Mouse (Mus musculus): ENCODE measurements around the gene Map7d1. TPM values are rescaled to one million over a fixed set of nuclear protein-coding genes. Genes with fewer than 3 reads are reported as not detected.

Gene Map7d1
- polyA plus RNA-seq, 1 experiment = 379 TPM

DNA sequence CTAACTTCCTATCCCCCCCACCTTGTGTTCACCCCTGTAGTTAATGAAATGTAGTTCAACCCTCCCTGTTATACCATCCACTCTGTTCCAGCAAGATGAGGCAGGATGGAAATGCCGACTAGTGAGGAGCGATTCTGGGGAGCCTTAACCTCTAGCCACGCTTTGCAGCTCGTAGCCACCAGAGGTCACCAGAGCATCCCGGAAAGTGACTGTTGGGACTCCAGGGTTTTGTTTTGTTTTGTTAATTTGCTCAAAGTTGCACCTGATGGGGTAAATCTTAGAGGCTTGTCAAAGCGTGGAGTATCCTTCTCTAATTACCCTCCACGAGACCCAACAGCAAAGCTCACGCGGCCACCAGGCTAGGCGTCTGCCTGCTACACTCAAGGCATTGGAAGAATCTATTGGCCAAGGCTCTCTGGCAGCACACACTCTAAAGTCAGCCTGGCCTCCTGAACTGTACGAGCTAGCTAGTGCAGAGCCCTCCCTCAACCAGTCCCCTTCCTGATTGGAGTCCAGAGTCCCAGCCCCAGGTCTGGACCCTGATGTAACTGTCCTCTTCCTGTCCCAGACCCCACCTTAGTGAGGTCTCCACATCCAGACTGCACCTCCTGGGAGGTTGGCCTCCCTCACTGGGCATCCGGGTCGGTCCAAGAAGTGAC lies 21.9 kb upstream of the Map7d1 start:
- no peak overlapping the region for H3K4me3 ChIP-seq (ENCODE audit: insufficient read depth, low read depth, low read length)
- H3K27ac ChIP-seq (ENCODE audit: insufficient read depth, low read depth, low read length) = no peak overlapping the region
- 12% methylated on average over 13 of the region's 13 CpGs for WGBS
- TF ChIP-seq POLR2A (IDR thresholded peaks at IDR 0.05; ENCODE audit: insufficient read depth, low read depth, low read length) = no peak
- TF ChIP-seq CTCF (IDR thresholded peaks at IDR 0.05; ENCODE audit: insufficient read depth, low read depth, low read length) = peak; percentile 45; the same call in 1 of the 2 replicates
- peaks cover 4% of the 10 kb centered on the region; the same call in 1 of the 2 replicates for H3K4me1 ChIP-seq (ENCODE audit: control insufficient read depth, insufficient read depth, low read length)

DNA sequence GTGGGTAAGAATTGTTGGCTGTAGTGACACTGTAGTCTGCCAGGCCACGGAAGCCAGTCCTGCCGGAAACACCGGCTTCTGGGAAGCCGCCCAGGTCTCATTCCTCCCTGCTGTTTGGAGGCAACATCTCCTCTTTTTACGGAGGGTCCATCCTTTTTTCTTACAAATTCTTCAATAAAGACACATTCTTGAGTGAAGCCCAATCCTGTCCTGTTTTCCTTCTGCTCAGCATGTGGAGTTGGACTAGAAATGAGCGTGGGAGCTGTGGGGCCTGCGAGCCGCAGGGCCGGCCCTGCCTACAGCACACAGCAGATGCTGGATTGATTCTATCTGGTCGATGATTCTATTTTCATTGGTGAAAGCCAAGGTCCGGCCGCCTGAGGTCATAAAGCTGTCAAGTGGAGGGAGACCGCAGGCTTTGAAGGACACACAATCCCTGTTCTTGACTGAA lies 19.6 kb upstream of the Map7d1 start:
- Histone ChIP-seq H3K27ac (ENCODE audit: insufficient read depth, low read depth, low read length) (no peak overlapping the region), H3K4me3 (ENCODE audit: insufficient read depth, low read depth, low read length) (no peak overlapping the region), H3K4me1 (ENCODE audit: control insufficient read depth, insufficient read depth, low read length) (peaks cover 4% of the 10 kb centered on the region; the same call in 1 of the 2 replicates)
- TF ChIP-seq CTCF (IDR thresholded peaks at IDR 0.05; ENCODE audit: insufficient read depth, low read depth, low read length) = no peak
- no peak for TF ChIP-seq POLR2A (IDR thresholded peaks at IDR 0.05; ENCODE audit: insufficient read depth, low read depth, low read length)
- 72% methylated on average over 13 of the region's 13 CpGs for WGBS

DNA sequence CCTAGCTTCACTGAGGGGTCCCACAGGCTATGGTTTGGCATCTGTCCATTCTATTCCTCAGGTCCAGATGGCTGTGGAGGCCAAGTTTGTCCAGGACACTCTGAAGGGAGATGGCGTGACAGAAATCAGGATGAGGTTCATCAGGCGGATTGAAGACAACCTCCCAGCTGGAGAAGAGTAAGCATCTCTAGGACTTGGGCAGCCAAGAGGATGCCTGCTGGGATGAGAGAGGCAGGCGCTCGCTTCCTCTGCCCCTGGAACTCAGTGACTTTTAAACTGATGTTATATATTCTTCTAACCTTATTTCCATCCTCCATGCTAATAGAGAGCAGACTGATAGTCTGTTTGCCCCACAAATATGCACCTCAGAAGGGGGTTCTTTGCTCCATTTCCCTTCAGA lies 18.9 kb upstream of the Map7d1 start:
- H3K4me3 ChIP-seq (ENCODE audit: insufficient read depth, low read depth, low read length) = no peak overlapping the region
- 82% methylated on average over 4 of the region's 4 CpGs for WGBS

DNA sequence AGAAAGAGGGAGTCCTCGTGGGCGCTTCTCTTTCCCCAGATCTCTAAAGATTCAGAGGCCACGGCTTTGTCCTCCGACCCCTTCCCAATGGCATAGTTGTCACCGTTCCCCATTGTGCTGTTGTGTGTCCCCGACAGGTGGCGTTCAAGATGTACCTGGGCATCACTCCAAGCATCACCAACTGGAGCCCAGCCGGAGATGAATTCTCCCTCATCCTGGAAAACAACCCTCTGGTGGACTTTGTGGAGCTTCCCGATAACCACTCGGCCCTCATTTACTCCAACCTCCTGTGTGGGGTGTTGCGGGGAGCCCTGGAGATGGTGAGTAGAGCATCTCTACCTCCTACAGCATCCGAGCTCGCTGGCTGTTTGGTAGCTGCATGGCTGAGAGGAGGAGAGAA lies 17.6 kb upstream of the Map7d1 start:
- Histone ChIP-seq H3K4me1 (ENCODE audit: control insufficient read depth, insufficient read depth, low read length) (peaks cover 4% of the 10 kb centered on the region; the same call in 1 of the 2 replicates), H3K27ac (ENCODE audit: insufficient read depth, low read depth, low read length) (no peak overlapping the region), H3K4me3 (ENCODE audit: insufficient read depth, low read depth, low read length) (no peak overlapping the region)
- 79% methylated on average over 13 of the region's 13 CpGs for whole genome bisulfite sequencing
- TF ChIP-seq POLR2A (IDR thresholded peaks at IDR 0.05; ENCODE audit: insufficient read depth, low read depth, low read length) (no peak), CTCF (IDR thresholded peaks at IDR 0.05; ENCODE audit: insufficient read depth, low read depth, low read length) (no peak)

More for the DNA sequence above, 18.9 kb upstream of the Map7d1 start:
- Histone ChIP-seq H3K27ac (ENCODE audit: insufficient read depth, low read depth, low read length) (no peak overlapping the region), H3K4me1 (ENCODE audit: control insufficient read depth, insufficient read depth, low read length) (peaks cover 4% of the 10 kb centered on the region; the same call in 1 of the 2 replicates)
- TF ChIP-seq POLR2A (IDR thresholded peaks at IDR 0.05; ENCODE audit: insufficient read depth, low read depth, low read length) (no peak), CTCF (IDR thresholded peaks at IDR 0.05; ENCODE audit: insufficient read depth, low read depth, low read length) (no peak)

DNA sequence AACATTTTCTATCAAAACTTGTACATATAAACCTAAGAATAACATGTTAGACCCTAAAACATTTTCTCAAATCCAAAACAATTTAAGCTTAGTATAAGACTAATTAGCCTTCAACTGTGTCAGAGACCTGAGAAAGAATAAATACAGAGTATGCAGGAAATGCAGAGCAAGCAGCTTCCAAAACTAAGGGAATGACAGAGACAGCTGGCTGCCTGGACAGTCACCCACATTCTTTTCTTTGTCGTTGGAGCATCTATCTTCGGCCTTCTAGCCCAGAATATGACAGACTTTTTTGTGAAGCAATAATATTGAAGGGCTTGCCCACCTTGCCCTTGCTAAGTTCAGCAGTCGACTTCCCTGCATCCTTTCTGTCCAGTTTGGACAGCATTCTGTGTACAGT lies 13.1 kb upstream of the Map7d1 start:
- Histone ChIP-seq H3K27ac (ENCODE audit: insufficient read depth, low read depth, low read length) (no peak overlapping the region), H3K4me1 (ENCODE audit: control insufficient read depth, insufficient read depth, low read length) (peaks cover 2% of the 10 kb centered on the region; the same call in 1 of the 2 replicates), H3K4me3 (ENCODE audit: insufficient read depth, low read depth, low read length) (no peak overlapping the region)
- 78% methylated on average over 3 of the region's 3 CpGs for WGBS
- TF ChIP-seq CTCF (IDR thresholded peaks at IDR 0.05; ENCODE audit: insufficient read depth, low read depth, low read length) (no peak), POLR2A (IDR thresholded peaks at IDR 0.05; ENCODE audit: insufficient read depth, low read depth, low read length) (no peak)

DNA sequence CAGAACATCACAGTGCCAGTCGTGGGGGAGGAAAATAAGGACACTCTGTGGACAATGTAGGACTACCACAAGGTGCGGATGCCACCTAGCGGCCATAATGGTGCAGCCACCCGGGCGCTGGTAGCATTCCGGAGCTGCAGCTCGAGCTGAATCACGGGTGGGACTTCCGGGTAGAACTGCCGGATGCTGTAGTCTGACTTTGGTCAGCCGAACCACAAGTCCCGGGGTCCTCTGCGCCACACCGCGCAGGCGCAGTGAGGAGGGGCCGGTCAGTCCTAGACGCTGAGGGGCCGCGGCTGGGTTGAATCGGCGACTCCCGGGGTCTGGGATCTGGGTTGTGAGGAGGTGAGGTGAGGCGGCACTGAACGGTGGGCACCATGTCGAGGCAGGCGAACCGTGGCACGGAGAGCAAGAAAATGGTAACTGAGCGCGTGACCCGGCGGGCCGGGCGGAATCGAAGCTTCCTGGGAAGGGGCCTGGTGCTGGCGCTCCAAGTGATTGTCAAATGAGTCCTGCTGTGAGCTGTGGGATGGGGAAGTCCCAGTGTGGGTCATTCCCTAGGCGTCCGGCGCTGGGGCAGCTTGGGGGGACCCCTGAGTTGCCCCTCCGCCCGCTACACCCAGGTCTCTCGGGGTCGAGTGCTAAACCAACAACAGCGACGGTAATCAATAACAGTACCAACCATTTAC lies 6.1 kb upstream of the Map7d1 start, which contains the start of gene Trappc3:
Gene Trappc3 (plus strand): TSS at position 207 of the 689 bp plus-strand sequence.
- Histone ChIP-seq H3K27ac (ENCODE audit: insufficient read depth, low read depth, low read length) (peak within 1 kb of the TSS; percentile 9; the same call in 1 of the 2 replicates), H3K4me3 (ENCODE audit: insufficient read depth, low read depth, low read length) (peak within 1 kb of the TSS; percentile 84), H3K4me1 (ENCODE audit: control insufficient read depth, insufficient read depth, low read length) (peaks cover 16% of the 10 kb centered on the region)
- TF ChIP-seq CTCF (IDR thresholded peaks at IDR 0.05; ENCODE audit: insufficient read depth, low read depth, low read length) (peak; percentile 89), POLR2A (IDR thresholded peaks at IDR 0.05; ENCODE audit: insufficient read depth, low read depth, low read length) (peak; percentile 45; the same call in 1 of the 2 replicates)
- under 1% methylated on average over 46 of the region's 46 CpGs for WGBS

DNA sequence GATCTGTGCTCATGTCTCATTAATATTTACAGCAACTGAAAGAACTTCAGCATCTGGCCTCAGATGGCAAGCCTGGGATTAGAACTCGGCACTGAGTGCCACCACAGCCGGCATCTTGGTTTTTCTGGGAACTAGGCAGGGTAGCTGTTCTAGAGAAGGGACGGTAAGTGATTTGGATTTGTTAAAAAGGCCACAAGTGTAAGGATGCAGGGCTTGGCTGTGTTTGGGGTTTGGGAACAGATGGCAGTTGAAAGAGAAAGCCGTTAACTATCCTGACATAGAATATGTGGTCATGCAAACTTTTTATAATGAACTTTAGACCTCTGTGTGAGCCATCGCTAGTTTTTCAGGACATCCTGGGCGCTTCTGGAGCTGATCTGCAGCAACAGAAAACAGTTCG lies 5.5 kb upstream of the Map7d1 start:
- 36% methylated on average over 7 of the region's 7 CpGs for WGBS
- H3K4me3 ChIP-seq (ENCODE audit: insufficient read depth, low read depth, low read length) = no peak overlapping the region
- 0 out of 2 replicates have a peak overlapping the region, but pooled peaks have one; percentile 9 for H3K27ac ChIP-seq (ENCODE audit: insufficient read depth, low read depth, low read length)
- peaks cover 21% of the 10 kb centered on the region for H3K4me1 ChIP-seq (ENCODE audit: control insufficient read depth, insufficient read depth, low read length)
- TF ChIP-seq CTCF (IDR thresholded peaks at IDR 0.05; ENCODE audit: insufficient read depth, low read depth, low read length) = no peak
- TF ChIP-seq POLR2A (IDR thresholded peaks at IDR 0.05; ENCODE audit: insufficient read depth, low read depth, low read length) = no peak

DNA sequence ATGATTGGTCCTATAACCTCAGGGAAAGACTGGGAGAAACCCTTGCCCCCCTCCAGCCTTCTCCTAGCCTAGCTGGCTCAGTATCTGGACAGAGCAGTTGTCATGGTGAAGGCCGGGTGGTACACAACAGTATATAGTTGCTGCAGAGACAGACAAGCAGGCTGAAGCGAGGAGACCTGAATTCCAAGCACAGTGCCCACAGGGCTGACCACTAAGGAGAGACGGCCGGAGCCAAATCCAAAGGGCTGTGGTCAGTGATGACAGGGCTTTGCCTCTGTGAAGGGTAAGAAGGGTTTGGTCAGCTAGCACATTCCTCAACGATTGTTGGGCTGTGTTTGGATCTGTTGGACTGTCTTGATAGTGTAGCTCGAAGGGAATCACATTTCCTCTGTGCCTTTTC lies 5.1 kb upstream of the Map7d1 start:
- Histone ChIP-seq H3K27ac (ENCODE audit: insufficient read depth, low read depth, low read length) (peak overlapping the region; percentile 9; the same call in 1 of the 2 replicates), H3K4me1 (ENCODE audit: control insufficient read depth, insufficient read depth, low read length) (peaks cover 19% of the 10 kb centered on the region), H3K4me3 (ENCODE audit: insufficient read depth, low read depth, low read length) (no peak overlapping the region)
- WGBS = 83% methylated on average over 6 of the region's 6 CpGs
- TF ChIP-seq POLR2A (IDR thresholded peaks at IDR 0.05; ENCODE audit: insufficient read depth, low read depth, low read length) = no peak
- TF ChIP-seq CTCF (IDR thresholded peaks at IDR 0.05; ENCODE audit: insufficient read depth, low read depth, low read length) = no peak

Data from olfactory bulb, adult 2 months (tissue).